Mouse (Mus musculus) kidney, adult 2 months (tissue): ENCODE measurements around the gene Vmn1r115. TPM values are rescaled to one million over a fixed set of nuclear protein-coding genes. Genes with fewer than 3 reads are reported as not detected.
"Not testable (repeated sequence)": the region's sequence is repeated elsewhere in the genome, so short reads cannot be mapped to it uniquely, and the experiment has no call there.

Experiments used
- DNase-seq: peaks from one replicate; pipeline ENCODE4 v3.0.0; 2021
- H3K27ac ChIP-seq: fragments of 200-500 bp; 2 replicates; pipeline ENCODE4 v1.5.1; 2012; ENCODE audit warnings: low read depth, low read length, control low read depth, inconsistent platforms; ENCODE audit not compliant: insufficient read depth
- H3K27me3 ChIP-seq: fragments of 200-500 bp; replicated peaks from 2 replicates; pipeline ENCODE4 v1.6.1; 2012; ENCODE audit warnings: mild to moderate bottlenecking, moderate library complexity, low read length, inconsistent platforms; ENCODE audit not compliant: control insufficient read depth, insufficient read depth
- H3K36me3 ChIP-seq: fragments of 200-500 bp; 2 replicates; pipeline ENCODE4 v1.6.1; 2012; ENCODE audit warnings: mild to moderate bottlenecking, moderate library complexity, low read length, inconsistent platforms; ENCODE audit not compliant: control insufficient read depth, insufficient read depth
- H3K4me1 ChIP-seq: fragments of 200-500 bp; 2 replicates; pipeline ENCODE4 v1.6.1; 2011; ENCODE audit warnings: low read length; ENCODE audit not compliant: control insufficient read depth, insufficient read depth
- H3K4me3 ChIP-seq: fragments of 200-500 bp; 2 replicates; pipeline ENCODE4 v1.5.1; 2011; ENCODE audit warnings: mild to moderate bottlenecking, low read depth, low read length, control low read depth; ENCODE audit not compliant: insufficient read depth
- WGBS: fragments of 180-500 bp; shearing (Covaris S2); methylation state at CpG from one replicate; pipeline ENCODE4 v1.1.7; 2018; 5-methylcytosine and 5-hydroxymethylcytosine counted together
- polyA plus RNA-seq: library from polyadenylated mRNA; depleted of rRNA; stranded (reverse); fragments of >200 nt; gene quantifications from 2 replicates; pipeline ENCODE4 v1.2.3, GENCODE M21; 2012; rRNA removed

Gene Vmn1r115
- not detected in 2 replicates for polyA plus RNA-seq

- H3K4me1 ChIP-seq, H3K4me3 ChIP-seq, H3K27me3 ChIP-seq, DNase-seq, H3K27ac ChIP-seq, H3K36me3 ChIP-seq: not testable (repeated sequence)
- WGBS = 85% methylated on average over 1 of the region's 3 CpGs
Observed at GRCm38 (mm10) chr7:20844885-20845284, at the start of gene Vmn1r115. Gene Vmn1r115, minus strand, starts transcription at chr7:20844985.

GRCm38 (mm10) chr7:20884021-20884420 is 39.2 kb upstream of the Vmn1r115 start, which contains the start of gene Vmn1r117:
Gene Vmn1r117, minus strand, starts transcription at chr7:20884121.
- H3K27me3 ChIP-seq, H3K36me3 ChIP-seq, H3K4me3 ChIP-seq, DNase-seq, H3K27ac ChIP-seq, H3K4me1 ChIP-seq: not testable (repeated sequence)
- no CpG with 5 or more reads among the region's 2 CpGs for WGBS

- not testable (repeated sequence) for H3K27ac ChIP-seq, H3K4me1 ChIP-seq, H3K36me3 ChIP-seq, DNase-seq, H3K27me3 ChIP-seq, H3K4me3 ChIP-seq
- WGBS = 44% methylated on average over 3 of the region's 3 CpGs
Observed at GRCm38 (mm10) chr7:20871956-20872355, 27.2 kb upstream of the Vmn1r115 start, which contains the start of gene Vmn1r116. Gene Vmn1r116, plus strand, starts transcription at chr7:20872256.

DNA sequence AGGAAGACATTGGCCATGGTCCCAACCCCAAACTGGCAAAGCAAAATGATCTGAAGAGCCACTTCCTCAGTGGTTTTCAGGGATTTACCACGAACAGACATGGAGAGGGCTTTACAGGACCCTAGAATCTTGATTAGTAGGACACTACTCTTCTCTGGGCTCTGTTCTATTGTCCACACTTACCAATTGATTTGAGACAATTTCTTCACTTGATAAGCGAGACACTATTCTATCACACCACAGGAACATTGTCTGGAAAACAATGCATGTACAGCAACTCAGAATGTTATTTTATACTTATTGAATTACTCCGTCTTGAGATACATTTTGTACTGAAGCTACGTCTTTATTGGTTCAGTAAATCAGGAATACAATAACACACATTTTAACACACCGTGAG is 32.7 kb downstream of the Vmn1r115 start, which contains the start of gene Vmn1r114:
Vmn1r114 (minus strand) TSS at position 101 of the 400 bp plus-strand sequence.
- not testable (repeated sequence) for H3K36me3 ChIP-seq, H3K4me1 ChIP-seq, H3K27me3 ChIP-seq, DNase-seq, H3K27ac ChIP-seq, H3K4me3 ChIP-seq
- WGBS = no CpG with 5 or more reads among the region's 5 CpGs

Other genes starting within 250 kb of the Vmn1r115 start
- not detected in 2 replicates for gene Gm4513, start 246.0 kb downstream of the Vmn1r115 start, polyA plus RNA-seq
- not detected in 2 replicates for gene Vmn1r107, start 176.1 kb downstream of the Vmn1r115 start, polyA plus RNA-seq
- not detected in 2 replicates for gene Vmn1r111, start 141.8 kb downstream of the Vmn1r115 start, polyA plus RNA-seq
- gene Gm10668, start 114.4 kb downstream of the Vmn1r115 start, polyA plus RNA-seq = not detected in 2 replicates
- gene Vmn1r112, start 73.8 kb downstream of the Vmn1r115 start, polyA plus RNA-seq = not detected in 2 replicates
- gene Vmn1r113, start 57.7 kb downstream of the Vmn1r115 start, polyA plus RNA-seq = not detected in 2 replicates
- gene Vmn1r114, start 32.8 kb downstream of the Vmn1r115 start, polyA plus RNA-seq = not detected in 2 replicates
- gene Vmn1r116, start 27.3 kb upstream of the Vmn1r115 start, polyA plus RNA-seq = not detected in 2 replicates
- gene Vmn1r117, start 39.1 kb upstream of the Vmn1r115 start, polyA plus RNA-seq = not detected in 2 replicates
- gene Vmn1r118, start 67.4 kb upstream of the Vmn1r115 start, polyA plus RNA-seq = not detected in 2 replicates
- gene Vmn1r119, start 167.5 kb upstream of the Vmn1r115 start, polyA plus RNA-seq = not detected in 2 replicates
- gene Vmn1r120, start 208.8 kb upstream of the Vmn1r115 start, polyA plus RNA-seq = not detected in 2 replicates